Comparison of ENCODE assay signal across 8 mouse cellular contexts in genomic region chr10:109765650-109766049, GRCm38 (mm10).
DNase-seq lines count a peak whose midpoint lies in the region; ATAC-seq and TF ChIP-seq lines count a peak whose summit lies in the region.

No protein-coding gene starts in this region.

- no peak overlapping the region for H3K4me2 ChIP-seq in intestine, postnatal 0 days (replicated peaks; ENCODE audit: low read depth)
- H3K4me2 ChIP-seq in intestine, embryonic 16.5 days (ENCODE audit: low read depth, low read length) = no peak overlapping the region

- no peak for ATAC-seq in intestine, postnatal 0 days
- no peak for ATAC-seq in intestine, embryonic 16.5 days

- H3K36me3 ChIP-seq in intestine, postnatal 0 days (ENCODE audit: control insufficient read depth, insufficient read depth) = no peaks in the 10 kb centered on the region
- H3K36me3 ChIP-seq in intestine, embryonic 16.5 days (ENCODE audit: control insufficient read depth, insufficient read depth, low read length) = no peaks in the 10 kb centered on the region

- intact Hi-C loops in gastrocnemius, postnatal 14 days (cut with DNase I; ENCODE audit: low total_unique reads) = no loop called here
- intact Hi-C loops in left cerebral cortex, postnatal 14 days (cut with DNase I) = loop anchor here (5.0 kb wide), 1 partner anchor 97 kb away; no protein-coding TSS in a partner anchor

- no peak overlapping the region for H3K4me3 ChIP-seq in intestine, postnatal 0 days (ENCODE audit: low read depth, low read length)
- no peak overlapping the region for H3K4me3 ChIP-seq in intestine, embryonic 16.5 days (ENCODE audit: low read length)

- no peak overlapping the region for H3K9ac ChIP-seq in intestine, postnatal 0 days (ENCODE audit: low read depth, low read length)
- H3K9ac ChIP-seq in intestine, embryonic 16.5 days (ENCODE audit: low read depth, low read length) = no peak overlapping the region

- TF ChIP-seq CTCF in intestine, postnatal 0 days (IDR thresholded peaks at IDR 0.05; ENCODE audit: low read depth) = peak; percentile 68

- 8% methylated on average over 2 of the region's 2 CpGs for WGBS in intestine, postnatal 0 days
- WGBS in intestine, embryonic 16.5 days = 11% methylated on average over 2 of the region's 2 CpGs

- no peak overlapping the region for H3K27ac ChIP-seq in intestine, postnatal 0 days (ENCODE audit: low read depth, low read length)
- H3K27ac ChIP-seq in intestine, embryonic 16.5 days (ENCODE audit: low read length) = no peak overlapping the region

- no peaks in the 10 kb centered on the region for H3K27me3 ChIP-seq in intestine, postnatal 0 days (replicated peaks; ENCODE audit: control insufficient read depth, insufficient read depth, low read length)
- H3K27me3 ChIP-seq in intestine, embryonic 16.5 days (replicated peaks; ENCODE audit: control insufficient read depth, insufficient read depth, low read length) = no peaks in the 10 kb centered on the region

- H3K4me1 ChIP-seq in intestine, postnatal 0 days (replicated peaks; ENCODE audit: control insufficient read depth, insufficient read depth, low read length) = no peaks in the 10 kb centered on the region
- H3K4me1 ChIP-seq in intestine, embryonic 16.5 days (ENCODE audit: control insufficient read depth, insufficient read depth, low read length) = no peaks in the 10 kb centered on the region

- no peaks in the 10 kb centered on the region for H3K9me3 ChIP-seq in intestine, postnatal 0 days (ENCODE audit: control insufficient read depth)
- H3K9me3 ChIP-seq in intestine, embryonic 16.5 days (ENCODE audit: control insufficient read depth, low read length) = no peaks in the 10 kb centered on the region

- DNase-seq in MN1 (ENCODE audit: low spot score) = peak; percentile 79
- DNase-seq in c-Kit-negative CD71-positive TER-119-positive erythroid progenitor cells, embryonic 14.5 days (ENCODE audit: low read depth, low spot score) = peak; percentile 5
- peak; percentile 35 for DNase-seq in gastrocnemius, postnatal 14 days
- DNase-seq in left cerebral cortex, postnatal 14 days (ENCODE audit: low spot score in 2 of 2) = peak; percentile 74 to 84
- peak; percentile 83 for DNase-seq in right cerebral cortex, postnatal 14 days
- no peak for DNase-seq in thymus, postnatal 25 days
